Mouse (Mus musculus) heart, embryonic 14.5 days (tissue): Measurements from ENCODE around the gene Kdm4c. TPM values are rescaled to one million over a fixed set of nuclear protein-coding genes. Genes with fewer than 3 reads are reported as not detected.
"Not testable (repeated sequence)": the region's sequence is repeated elsewhere in the genome, so short reads cannot be mapped to it uniquely, and the experiment has no call there.

Experiments
- ATAC-seq: fragments of 200-750 bp; cut with Nextera tagmentation; 2 replicates; pipeline ENCODE4 v1.8.0; 2017; ENCODE audit warnings: low read depth, moderate TSS enrichment; ENCODE audit not compliant: insufficient number of reproducible peaks, insufficient read depth, low FRiP score
- H3K27ac ChIP-seq, 2 experiments: fragments of 200-500 bp in 1 of 2; fragments of 300-500 bp in 1 of 2; sonication (generic) in 1 of 2; replicated peaks in 1 of 2; 2 replicates each; pipeline ENCODE4 v1.5.1; 2012 to 2014; ENCODE audit warnings: low read depth in 2 of 2, low read length in 2 of 2, control low read depth in 1 of 2, mild to moderate bottlenecking in 1 of 2, mixed read lengths in 1 of 2; ENCODE audit not compliant: control insufficient read depth in 1 of 2, insufficient read depth in 1 of 2
- H3K27me3 ChIP-seq: fragments of 300-500 bp; sonication (generic); 2 replicates; pipeline ENCODE4 v1.6.1; 2014; ENCODE audit warnings: mild to moderate bottlenecking, low read length, control low read depth; ENCODE audit not compliant: control insufficient read depth, insufficient read depth
- H3K36me3 ChIP-seq: fragments of 300-500 bp; sonication (generic); 2 replicates; pipeline ENCODE4 v1.6.1; 2014; ENCODE audit warnings: mild to moderate bottlenecking, control low read depth, low read length, mixed read lengths; ENCODE audit not compliant: control insufficient read depth, insufficient read depth
- H3K4me1 ChIP-seq, 2 experiments: fragments of 200-500 bp in 1 of 2; fragments of 300-500 bp in 1 of 2; sonication (generic) in 1 of 2; 2 replicates each; pipeline ENCODE4 v1.6.1; 2012 to 2014; ENCODE audit warnings: low read length in 2 of 2, control low read depth in 1 of 2, mixed read lengths in 1 of 2; ENCODE audit not compliant: control insufficient read depth in 2 of 2, insufficient read depth in 2 of 2
- H3K4me2 ChIP-seq: fragments of 300-500 bp; sonication (generic); 2 replicates; pipeline ENCODE4 v1.6.1; 2014; ENCODE audit warnings: mild to moderate bottlenecking, low read length
- H3K4me3 ChIP-seq, 2 experiments: fragments of 200-500 bp in 1 of 2; fragments of 300-500 bp in 1 of 2; sonication (generic) in 1 of 2; 2 replicates each; pipeline ENCODE4 v1.5.1; 2012 to 2014; ENCODE audit warnings: low read length in 2 of 2, mild to moderate bottlenecking in 2 of 2, control low read depth in 1 of 2, low read depth in 1 of 2, moderate library complexity in 1 of 2; ENCODE audit not compliant: control insufficient read depth in 1 of 2, insufficient read depth in 1 of 2
- H3K9ac ChIP-seq: fragments of 300-500 bp; sonication (generic); 2 replicates; pipeline ENCODE4 v1.6.1; 2014; ENCODE audit warnings: mild to moderate bottlenecking, low read length
- H3K9me3 ChIP-seq: fragments of 300-500 bp; sonication (generic); 2 replicates; pipeline ENCODE4 v1.6.1; 2016; ENCODE audit warnings: low read length, control low read depth; ENCODE audit not compliant: control insufficient read depth
- WGBS: fragments of 180-500 bp; shearing (Covaris S2); extraction: QIAGEN DNeasy Blood & Tissue Kit; methylation state at CpG from one replicate; pipeline ENCODE4 v1.1.7; 2014; 5-methylcytosine and 5-hydroxymethylcytosine counted together
- polyA plus RNA-seq: library from polyadenylated mRNA; unstranded; fragments of >200 nt; fragmentation: Nextera tagmentation; extraction: Ambion mirVana; gene quantifications from 2 replicates; pipeline ENCODE4 v1.2.1, GENCODE M21; 2014

Gene Kdm4c
- polyA plus RNA-seq = 13.1 and 13.6 TPM in 2 replicates

DNA sequence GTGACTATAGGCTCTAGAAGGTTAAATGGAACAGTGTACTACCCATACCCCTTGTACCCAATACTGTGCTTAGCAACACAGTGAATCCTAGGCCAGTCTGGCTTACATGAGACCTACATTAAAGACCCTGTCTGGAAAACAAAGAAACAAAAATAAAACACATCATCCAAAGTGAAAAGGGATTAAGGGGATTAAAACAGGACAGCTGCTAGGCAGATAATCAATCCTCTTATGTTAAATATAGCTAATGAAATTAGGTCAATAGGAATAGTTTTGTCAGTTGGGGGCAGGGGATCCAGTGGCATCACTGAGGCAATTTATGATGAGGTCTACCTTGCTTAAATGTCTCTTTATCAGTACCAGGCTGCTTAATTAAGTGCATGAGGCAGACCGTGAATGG, at the start of gene Kdm4c:
TSS of gene Kdm4c (plus strand) at position 322 of the 400 bp plus-strand sequence.
- 89% methylated on average over 1 of the region's 1 CpGs for WGBS
- no peak within 1 kb of the TSS for H3K27ac ChIP-seq
- no peak within 1 kb of the TSS for H3K9ac ChIP-seq
- H3K4me1 ChIP-seq = no peaks in the 10 kb centered on the region
- H3K4me3 ChIP-seq = no peak within 1 kb of the TSS
- H3K36me3 ChIP-seq = no peaks in the 10 kb centered on the region
- no peak within 1 kb of the TSS for H3K4me2 ChIP-seq
- no peaks in the 10 kb centered on the region for H3K9me3 ChIP-seq
- ATAC-seq = no peak
- no peaks in the 10 kb centered on the region for H3K27me3 ChIP-seq

DNA sequence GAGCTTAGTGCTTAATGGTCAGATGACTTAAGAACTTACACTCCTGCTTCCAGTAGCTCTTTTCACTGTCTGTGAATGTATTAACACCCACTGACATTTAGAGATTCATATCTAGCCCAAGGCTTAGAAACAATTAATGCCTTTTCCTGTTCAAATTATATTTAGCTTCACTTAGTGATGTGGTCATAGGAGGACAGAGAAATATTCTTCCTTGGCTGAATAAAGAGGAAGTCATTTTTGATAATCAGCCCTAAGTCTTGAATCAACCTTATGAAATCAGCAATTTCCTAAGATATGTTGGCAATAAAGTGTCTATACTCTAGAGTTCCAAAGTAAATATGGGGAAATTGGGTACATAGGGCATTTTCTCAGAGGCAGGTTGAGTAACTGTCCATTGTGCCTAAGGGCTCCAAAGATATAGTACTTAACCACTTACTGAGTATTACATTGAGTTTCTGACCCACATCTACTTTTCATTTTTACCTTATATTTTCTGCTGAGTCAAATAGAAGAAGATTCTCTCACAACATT, 41.0 kb upstream of the Kdm4c start:
- H3K4me3 ChIP-seq = no peak overlapping the region
- H3K9ac ChIP-seq = no peak overlapping the region
- no peak overlapping the region for H3K4me2 ChIP-seq
- H3K36me3 ChIP-seq = no peaks in the 10 kb centered on the region
- H3K9me3 ChIP-seq = no peaks in the 10 kb centered on the region
- no peaks in the 10 kb centered on the region for H3K27me3 ChIP-seq
- ATAC-seq = no peak
- H3K4me1 ChIP-seq = no peaks in the 10 kb centered on the region
- H3K27ac ChIP-seq = no peak overlapping the region

DNA sequence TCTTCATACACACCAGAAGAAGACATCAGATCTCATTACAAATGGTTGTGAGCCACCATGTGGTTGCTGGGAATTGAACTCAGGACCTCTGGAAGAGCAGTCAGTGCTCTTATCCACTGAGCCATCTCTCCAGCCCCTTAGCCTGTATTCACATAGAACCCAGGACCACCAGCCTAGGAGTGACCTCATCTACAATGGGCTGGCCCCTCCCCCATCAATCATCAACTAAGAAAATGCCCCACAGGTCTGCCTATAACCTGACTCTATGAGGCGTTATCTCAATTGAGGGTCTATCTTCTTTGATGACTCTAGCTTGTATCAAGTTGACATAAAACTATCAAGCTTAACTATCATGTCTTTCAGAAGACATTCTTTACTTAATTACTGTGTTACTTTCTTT, 20.5 kb upstream of the Kdm4c start:
- H3K27ac ChIP-seq, H3K9me3 ChIP-seq, ATAC-seq, H3K9ac ChIP-seq, H3K36me3 ChIP-seq, H3K4me2 ChIP-seq, H3K4me1 ChIP-seq, H3K27me3 ChIP-seq, H3K4me3 ChIP-seq: not testable (repeated sequence)
- 89% methylated on average over 1 of the region's 1 CpGs for WGBS

DNA sequence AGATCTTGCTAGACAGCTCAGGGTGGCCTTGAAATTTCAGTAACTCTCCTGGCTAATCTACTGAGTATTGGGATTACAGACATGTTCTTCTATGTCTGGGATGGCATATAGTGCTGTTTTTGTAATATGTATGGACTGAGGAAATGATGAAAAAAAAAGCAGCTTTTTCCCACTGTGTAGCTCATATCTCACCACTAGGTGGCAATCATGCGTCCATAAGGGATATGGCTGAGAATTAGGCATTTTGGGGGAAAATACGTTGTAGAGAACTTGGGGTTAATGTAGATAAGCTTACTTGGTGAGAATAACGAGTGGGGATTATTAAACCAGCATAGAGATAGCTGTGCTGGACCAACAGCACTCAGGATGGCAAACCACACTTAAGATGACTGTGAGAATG, 19.9 kb upstream of the Kdm4c start:
- Histone ChIP-seq H3K9me3 (no peaks in the 10 kb centered on the region), H3K4me1 (no peaks in the 10 kb centered on the region), H3K9ac (no peak overlapping the region), H3K27me3 (no peaks in the 10 kb centered on the region), H3K27ac (no peak overlapping the region), H3K4me2 (no peak overlapping the region), H3K4me3 (no peak overlapping the region), H3K36me3 (no peaks in the 10 kb centered on the region)
- no peak for ATAC-seq
- 20% methylated on average over 3 of the region's 3 CpGs for WGBS

DNA sequence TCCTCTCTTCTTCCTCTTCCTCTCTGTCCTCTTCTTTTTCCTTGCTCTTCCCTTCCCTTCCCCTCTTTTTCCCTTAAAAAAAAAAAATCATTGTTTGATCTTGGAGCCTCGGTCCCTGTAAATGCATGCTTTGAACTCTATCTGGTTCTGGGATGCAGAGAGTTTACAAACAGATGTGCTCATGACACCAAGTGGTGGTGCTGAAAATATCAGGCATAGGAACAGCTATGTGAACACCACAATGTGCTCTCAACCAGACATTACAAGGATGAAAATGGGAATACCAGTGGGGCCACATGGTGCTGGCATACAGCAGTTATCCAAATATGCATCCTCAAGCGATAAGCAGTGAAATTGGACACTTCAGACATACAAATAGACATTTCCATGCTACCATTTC, 18.1 kb upstream of the Kdm4c start:
- 62% methylated on average over 2 of the region's 2 CpGs for WGBS
- ATAC-seq = no peak

DNA sequence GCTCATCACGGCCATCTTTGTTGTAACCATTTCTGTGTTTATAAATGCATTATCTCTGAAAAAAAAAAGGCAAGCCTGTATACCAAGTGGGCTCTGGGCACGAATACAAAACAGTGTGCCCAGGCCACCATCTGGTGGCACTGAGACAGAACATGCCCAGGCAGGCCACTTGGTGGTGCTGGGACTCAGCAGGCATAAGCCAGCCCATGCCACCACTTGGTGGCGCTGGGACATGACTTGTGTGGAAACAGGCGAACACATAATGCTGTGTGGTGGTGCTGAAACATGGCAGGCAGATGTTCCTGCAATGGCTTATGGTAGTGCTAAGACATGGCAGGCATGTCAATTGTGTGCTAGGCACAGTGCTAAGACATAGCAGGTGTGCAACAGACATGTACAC, 11.3 kb upstream of the Kdm4c start:
- H3K9ac ChIP-seq = no peak overlapping the region
- no peak for ATAC-seq

More for the DNA sequence above, 18.1 kb upstream of the Kdm4c start:
- Histone ChIP-seq H3K27ac (no peak overlapping the region), H3K4me1 (no peaks in the 10 kb centered on the region), H3K4me3 (no peak overlapping the region), H3K9ac (no peak overlapping the region), H3K9me3 (no peaks in the 10 kb centered on the region), H3K36me3 (no peaks in the 10 kb centered on the region), H3K4me2 (no peak overlapping the region), H3K27me3 (no peaks in the 10 kb centered on the region)

DNA sequence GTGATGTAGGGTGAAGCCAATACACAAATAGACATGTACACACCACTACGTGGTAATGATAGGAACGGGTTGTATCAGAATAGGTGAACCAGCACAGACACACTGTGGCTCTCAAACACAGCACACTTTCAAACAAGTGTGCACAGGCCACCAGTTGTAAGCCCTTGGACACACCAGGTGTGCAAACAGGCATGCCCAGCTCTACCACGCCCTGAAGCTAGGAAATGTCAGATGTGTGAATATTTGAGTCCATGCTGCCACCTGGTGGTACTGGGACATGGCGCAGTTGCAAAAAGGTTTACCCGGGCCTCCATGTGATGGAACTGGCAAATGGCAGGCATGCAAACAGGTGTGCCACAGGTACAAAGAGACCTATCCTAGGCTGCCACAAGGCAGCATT, 10.9 kb upstream of the Kdm4c start:
- no peak for ATAC-seq
- Histone ChIP-seq H3K4me1 (no peaks in the 10 kb centered on the region), H3K4me3 (no peak overlapping the region), H3K4me2 (no peak overlapping the region), H3K9ac (no peak overlapping the region), H3K36me3 (no peaks in the 10 kb centered on the region), H3K27ac (no peak overlapping the region), H3K27me3 (no peaks in the 10 kb centered on the region), H3K9me3 (no peaks in the 10 kb centered on the region)
- WGBS = 67% methylated on average over 5 of the region's 5 CpGs

More for the DNA sequence above, 11.3 kb upstream of the Kdm4c start:
- H3K4me1 ChIP-seq = no peaks in the 10 kb centered on the region
- H3K36me3 ChIP-seq = no peaks in the 10 kb centered on the region
- no peaks in the 10 kb centered on the region for H3K9me3 ChIP-seq
- 72% methylated on average over 4 of the region's 4 CpGs for WGBS
- no peaks in the 10 kb centered on the region for H3K27me3 ChIP-seq
- no peak overlapping the region for H3K27ac ChIP-seq
- no peak overlapping the region for H3K4me2 ChIP-seq
- H3K4me3 ChIP-seq = no peak overlapping the region

DNA sequence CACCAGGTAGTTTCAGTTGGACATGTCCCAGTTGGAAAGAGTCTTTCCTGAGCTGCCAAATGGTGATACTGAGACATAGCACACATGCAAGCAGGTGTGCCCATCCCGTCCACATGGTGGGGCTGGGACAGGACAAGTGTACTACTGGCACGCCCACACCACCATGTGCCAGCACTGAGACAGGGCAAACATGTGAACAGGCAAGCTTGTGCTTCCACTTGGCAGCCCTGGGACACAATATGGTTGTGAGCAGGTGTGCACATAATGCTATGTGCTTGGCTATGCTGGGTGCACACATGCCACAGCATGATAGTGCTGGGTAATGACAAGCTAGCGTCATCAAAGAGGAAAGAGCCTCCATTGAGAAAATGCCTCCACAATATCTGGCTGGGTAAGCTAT, 8.8 kb upstream of the Kdm4c start:
- H3K27ac ChIP-seq = no peak overlapping the region
- 80% methylated on average over 3 of the region's 3 CpGs for WGBS
- no peaks in the 10 kb centered on the region for H3K9me3 ChIP-seq
- no peaks in the 10 kb centered on the region for H3K4me1 ChIP-seq
- H3K9ac ChIP-seq = no peak overlapping the region
- H3K4me2 ChIP-seq = no peak overlapping the region
- H3K4me3 ChIP-seq = no peak overlapping the region
- no peaks in the 10 kb centered on the region for H3K27me3 ChIP-seq
- no peak for ATAC-seq
- no peaks in the 10 kb centered on the region for H3K36me3 ChIP-seq
